Mouse (Mus musculus): ENCODE data around the gene Rnaseh2c. TPM values are rescaled to one million over a fixed set of nuclear protein-coding genes. Genes with fewer than 3 reads are reported as not detected.

Gene Rnaseh2c
- polyA plus RNA-seq, 1 experiment from 2014 or later: 126 TPM

DNA sequence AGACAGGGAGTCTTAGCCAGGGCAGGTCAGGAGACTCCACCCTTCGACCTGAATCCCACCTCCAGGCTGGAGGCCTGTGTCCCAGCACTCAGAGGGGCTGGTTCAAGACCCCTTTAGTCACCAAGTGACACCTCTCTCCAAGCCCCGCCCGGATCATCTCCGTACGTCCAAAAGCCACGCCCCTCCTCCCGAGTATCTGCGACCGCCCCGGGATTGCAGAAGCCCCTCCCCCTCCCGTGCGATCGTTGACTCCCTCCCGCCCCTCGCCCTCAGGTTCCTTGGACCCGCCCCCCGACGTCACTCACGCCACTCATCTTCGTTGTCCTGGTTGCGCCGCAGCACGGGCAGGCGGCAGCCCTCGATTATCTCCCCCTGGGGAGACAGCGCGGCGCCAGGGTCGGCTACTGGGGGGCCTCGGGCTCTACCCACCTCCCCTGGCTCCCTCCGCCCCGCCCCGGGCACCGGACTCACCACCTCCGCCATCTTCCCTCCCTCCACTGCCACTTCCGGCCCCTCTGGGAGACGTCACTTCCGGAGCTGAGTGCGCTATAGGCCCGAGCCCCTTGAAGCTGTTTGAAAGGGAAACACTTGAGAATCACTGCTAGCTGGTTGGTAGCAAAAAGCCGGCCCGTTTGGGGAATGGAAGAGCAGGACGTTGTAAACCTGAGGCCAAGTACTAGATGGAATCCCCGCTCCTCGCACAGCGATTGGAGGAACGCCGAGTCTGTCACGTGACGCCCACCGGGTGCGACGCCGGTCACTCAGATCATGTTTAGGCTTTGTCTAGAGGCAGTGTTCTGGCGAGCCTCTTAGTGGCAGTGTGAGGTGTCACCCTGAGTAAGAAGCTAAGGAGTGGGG lies 8.1 kb downstream of the Rnaseh2c start, which contains the start of gene Kat5:
Gene Kat5, minus strand, starts transcription at position 691 of the 858 bp plus-strand sequence.
- Histone ChIP-seq H3K27ac (replicated peaks) (peak within 1 kb of the TSS; percentile 99), H3K27me3 (no peaks in the 10 kb centered on the region), H3K4me3 (replicated peaks) (peak within 1 kb of the TSS; percentile 81), H3K36me3 (peaks cover 38% of the 10 kb centered on the region), H3K4me2 (replicated peaks) (peak within 1 kb of the TSS; percentile 63), H3K4me1 (peaks cover 25% of the 10 kb centered on the region), H3K9ac (peak within 1 kb of the TSS; percentile 86), H3K9me3 (replicated peaks) (no peaks in the 10 kb centered on the region)
- under 1% methylated on average over 55 of the region's 55 CpGs for WGBS
- peak; percentile 91 for ATAC-seq (ENCODE audit: insufficient number of reproducible peaks, low FRiP score, low TSS enrichment, low read depth)

DNA sequence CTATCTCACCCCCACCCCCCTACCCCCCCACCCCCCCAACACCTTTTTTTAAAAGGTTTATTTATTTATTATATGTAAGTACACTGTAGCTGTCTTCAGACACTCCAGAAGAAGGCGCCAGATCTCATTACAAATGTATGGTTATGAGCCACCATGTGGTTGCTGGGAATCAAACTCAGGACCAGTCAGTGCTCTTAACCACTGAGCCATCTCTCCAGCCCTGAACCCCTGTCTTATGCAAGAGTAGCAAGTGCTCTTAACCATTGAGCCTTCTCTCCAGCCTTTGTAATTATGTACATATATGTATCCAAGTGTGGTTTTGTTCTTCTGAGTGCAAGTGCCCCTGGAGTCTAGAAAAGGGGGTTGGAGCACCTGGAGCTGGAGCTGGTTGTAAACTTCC lies 10.3 kb downstream of the Rnaseh2c start:
- no peak overlapping the region for H3K27ac ChIP-seq (replicated peaks)

DNA sequence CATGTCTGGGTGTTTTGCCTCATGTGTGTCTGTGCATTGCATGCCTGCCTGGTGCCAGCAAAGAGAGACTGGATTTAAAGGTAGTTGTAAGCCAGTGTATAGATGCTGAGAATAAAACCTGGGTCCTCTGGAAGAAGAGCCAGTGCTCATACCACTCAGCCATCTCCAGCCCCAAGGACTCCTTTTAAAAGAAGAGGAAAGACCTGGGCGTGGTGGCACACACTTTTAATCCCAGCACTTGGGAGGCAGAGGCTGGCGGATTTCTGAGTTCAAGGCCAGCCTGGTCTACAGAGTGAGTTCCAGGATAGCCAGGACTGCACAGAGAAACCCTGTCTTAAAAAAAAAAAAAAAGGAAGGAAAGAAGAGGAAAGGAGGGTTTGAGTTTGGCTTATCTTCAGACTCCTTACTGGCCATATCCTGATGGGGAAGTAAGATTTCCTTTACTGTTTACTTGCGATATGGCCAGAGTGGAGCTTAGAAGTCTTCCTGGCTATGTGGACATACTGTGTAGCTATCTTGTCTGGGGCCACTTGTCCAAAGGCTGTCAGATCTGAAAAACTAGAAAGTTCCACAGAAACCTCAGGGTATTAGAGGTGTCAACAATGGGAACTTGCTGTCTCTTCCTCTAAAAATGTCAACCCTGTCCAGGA lies 11.2 kb downstream of the Rnaseh2c start:
- peaks cover 20% of the 10 kb centered on the region for H3K4me1 ChIP-seq
- peaks cover 8% of the 10 kb centered on the region for H3K36me3 ChIP-seq
- H3K4me3 ChIP-seq (replicated peaks): no peak overlapping the region
- no peak overlapping the region for H3K27ac ChIP-seq (replicated peaks)
- no peak overlapping the region for H3K9ac ChIP-seq
- WGBS: 71% methylated on average over 3 of the region's 3 CpGs
- no peak for ATAC-seq (ENCODE audit: insufficient number of reproducible peaks, low FRiP score, low TSS enrichment, low read depth)
- no peak overlapping the region for H3K4me2 ChIP-seq (replicated peaks)
- no peaks in the 10 kb centered on the region for H3K27me3 ChIP-seq
- H3K9me3 ChIP-seq (replicated peaks): no peaks in the 10 kb centered on the region

More for the DNA sequence above, 10.3 kb downstream of the Rnaseh2c start:
- H3K4me3 ChIP-seq (replicated peaks): no peak overlapping the region
- peaks cover 25% of the 10 kb centered on the region for H3K4me1 ChIP-seq
- ATAC-seq (ENCODE audit: insufficient number of reproducible peaks, low FRiP score, low TSS enrichment, low read depth): no peak
- no peak overlapping the region for H3K4me2 ChIP-seq (replicated peaks)
- H3K9me3 ChIP-seq (replicated peaks): no peaks in the 10 kb centered on the region
- no peak overlapping the region for H3K9ac ChIP-seq
- no peaks in the 10 kb centered on the region for H3K27me3 ChIP-seq
- 70% methylated on average over 1 of the region's 1 CpGs for WGBS
- peaks cover 17% of the 10 kb centered on the region for H3K36me3 ChIP-seq

DNA sequence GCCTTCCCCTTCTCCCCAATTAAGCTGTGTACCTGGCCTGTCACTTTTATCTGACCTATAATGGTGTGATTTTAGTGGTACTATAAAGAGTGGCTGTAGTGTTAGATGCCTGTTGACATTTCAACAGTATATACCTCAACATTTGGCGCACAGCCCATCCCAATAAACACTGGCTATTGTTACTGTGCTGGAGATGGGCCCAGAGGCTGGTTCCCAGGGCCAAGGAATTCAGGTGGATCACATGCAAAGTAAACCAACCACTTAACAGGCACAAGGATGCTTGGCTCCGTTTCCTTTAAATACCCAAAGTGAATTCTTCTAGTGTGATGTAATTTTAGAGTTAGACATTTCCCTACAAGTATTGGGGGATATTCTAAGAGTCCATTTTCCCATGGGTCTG lies 13.3 kb downstream of the Rnaseh2c start:
- WGBS: 62% methylated on average over 2 of the region's 2 CpGs
- no peak for ATAC-seq (ENCODE audit: insufficient number of reproducible peaks, low FRiP score, low TSS enrichment, low read depth)
- no peaks in the 10 kb centered on the region for H3K9me3 ChIP-seq (replicated peaks)
- H3K9ac ChIP-seq: no peak overlapping the region
- H3K4me3 ChIP-seq (replicated peaks): no peak overlapping the region
- H3K4me1 ChIP-seq: peaks cover 5% of the 10 kb centered on the region
- H3K27ac ChIP-seq (replicated peaks): no peak overlapping the region
- H3K36me3 ChIP-seq: no peaks in the 10 kb centered on the region
- no peaks in the 10 kb centered on the region for H3K27me3 ChIP-seq
- no peak overlapping the region for H3K4me2 ChIP-seq (replicated peaks)

DNA sequence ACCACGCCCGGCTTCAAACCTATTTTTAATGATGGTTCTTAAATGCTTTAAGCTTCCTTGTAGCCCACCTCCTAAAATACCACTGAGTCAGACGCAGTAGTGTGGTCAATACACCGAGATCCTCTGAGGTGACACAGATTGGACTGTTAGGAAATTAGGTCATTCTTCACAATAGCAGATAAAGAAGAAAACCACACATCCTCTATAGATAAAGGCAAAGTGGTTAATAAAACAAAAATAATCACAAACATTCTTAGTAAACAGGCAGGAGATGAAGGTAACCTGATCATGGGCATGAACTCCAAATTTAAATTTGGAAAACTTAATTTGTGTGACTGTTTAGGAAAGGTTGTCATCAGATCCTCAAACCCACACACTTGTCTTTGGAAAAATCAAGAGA lies 18.3 kb downstream of the Rnaseh2c start:
- H3K9me3 ChIP-seq (replicated peaks): no peaks in the 10 kb centered on the region
- 84% methylated on average over 4 of the region's 4 CpGs for WGBS
- ATAC-seq (ENCODE audit: insufficient number of reproducible peaks, low FRiP score, low TSS enrichment, low read depth): no peak

DNA sequence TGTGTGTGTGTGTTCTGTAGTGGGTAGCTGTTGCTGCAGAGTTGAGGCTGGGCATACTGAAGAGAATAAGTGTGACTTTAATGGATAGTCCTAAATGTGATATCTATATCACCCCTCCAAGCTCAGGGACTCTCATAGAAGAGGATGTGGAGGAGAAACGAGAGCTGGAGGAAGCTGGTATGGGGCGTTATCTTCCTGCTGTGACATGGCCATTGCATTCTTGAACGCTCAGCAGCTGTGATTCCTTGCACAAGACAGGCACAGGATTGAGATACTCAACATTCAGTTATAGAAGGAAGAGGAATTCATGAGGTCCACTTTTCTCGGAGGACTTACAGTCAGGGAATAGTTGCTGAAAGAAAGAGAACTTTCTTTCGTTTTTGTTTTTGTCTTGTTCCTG lies 20.2 kb downstream of the Rnaseh2c start:
- WGBS: 79% methylated on average over 5 of the region's 5 CpGs
- Histone ChIP-seq H3K27me3 (no peaks in the 10 kb centered on the region), H3K9ac (no peak overlapping the region), H3K4me2 (replicated peaks) (no peak overlapping the region), H3K9me3 (replicated peaks) (no peaks in the 10 kb centered on the region), H3K27ac (replicated peaks) (no peak overlapping the region), H3K36me3 (no peaks in the 10 kb centered on the region), H3K4me1 (no peaks in the 10 kb centered on the region), H3K4me3 (replicated peaks) (no peak overlapping the region)
- no peak for ATAC-seq (ENCODE audit: insufficient number of reproducible peaks, low FRiP score, low TSS enrichment, low read depth)

More for the DNA sequence above, 18.3 kb downstream of the Rnaseh2c start:
- H3K4me2 ChIP-seq (replicated peaks): no peak overlapping the region
- H3K4me1 ChIP-seq: no peaks in the 10 kb centered on the region
- H3K27ac ChIP-seq (replicated peaks): no peak overlapping the region
- H3K36me3 ChIP-seq: no peaks in the 10 kb centered on the region
- H3K9ac ChIP-seq: no peak overlapping the region
- no peak overlapping the region for H3K4me3 ChIP-seq (replicated peaks)
- no peaks in the 10 kb centered on the region for H3K27me3 ChIP-seq

DNA sequence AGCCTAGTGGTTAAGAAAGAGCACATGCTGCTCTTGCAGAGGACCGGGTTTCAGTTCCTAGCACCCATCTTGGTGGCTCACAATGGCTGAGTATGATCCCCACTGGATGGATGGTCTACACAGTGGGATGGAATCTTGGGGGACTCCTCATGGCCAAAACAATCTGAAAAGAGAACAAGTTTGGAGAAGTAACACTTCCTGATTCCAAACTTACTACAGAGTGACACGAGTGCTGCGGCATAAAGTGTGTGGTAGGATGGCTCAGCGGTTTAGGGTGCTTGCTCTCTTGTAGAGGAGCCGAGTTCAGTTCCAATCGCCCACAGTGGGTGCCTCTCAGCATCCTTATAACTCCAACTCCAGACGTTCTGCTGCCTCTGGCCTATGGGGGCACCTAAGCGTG lies 23.6 kb downstream of the Rnaseh2c start:
- WGBS: 84% methylated on average over 8 of the region's 8 CpGs
- Histone ChIP-seq H3K36me3 (no peaks in the 10 kb centered on the region), H3K4me1 (no peaks in the 10 kb centered on the region), H3K4me2 (replicated peaks) (no peak overlapping the region), H3K9me3 (replicated peaks) (no peaks in the 10 kb centered on the region), H3K9ac (no peak overlapping the region), H3K27ac (replicated peaks) (no peak overlapping the region), H3K4me3 (replicated peaks) (no peak overlapping the region), H3K27me3 (no peaks in the 10 kb centered on the region)
- no peak for ATAC-seq (ENCODE audit: insufficient number of reproducible peaks, low FRiP score, low TSS enrichment, low read depth)

DNA sequence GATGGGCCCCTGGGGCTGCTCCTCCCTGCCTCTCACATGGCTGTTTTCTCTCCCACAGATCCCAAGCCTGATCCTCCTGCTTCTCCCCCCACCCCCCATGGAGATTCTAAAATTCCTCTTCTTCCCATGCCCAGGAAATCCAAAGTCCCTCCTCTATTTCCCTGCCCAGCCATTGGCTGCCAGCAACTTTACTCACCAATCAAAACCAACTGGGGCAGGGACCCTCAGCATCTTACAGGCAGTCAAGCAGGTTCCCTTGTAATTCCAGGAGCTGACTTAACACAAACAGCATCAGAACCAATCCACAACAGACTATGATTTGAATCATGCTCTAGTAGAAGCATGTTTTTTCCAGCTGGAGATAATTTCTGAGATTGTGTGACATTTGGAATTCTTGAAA lies 28.2 kb downstream of the Rnaseh2c start:
- Histone ChIP-seq H3K4me1 (no peaks in the 10 kb centered on the region), H3K4me3 (replicated peaks) (no peak overlapping the region), H3K9ac (no peak overlapping the region), H3K27me3 (no peaks in the 10 kb centered on the region), H3K9me3 (replicated peaks) (no peaks in the 10 kb centered on the region), H3K36me3 (no peaks in the 10 kb centered on the region), H3K4me2 (replicated peaks) (no peak overlapping the region), H3K27ac (replicated peaks) (no peak overlapping the region)
- no peak for ATAC-seq (ENCODE audit: insufficient number of reproducible peaks, low FRiP score, low TSS enrichment, low read depth)

DNA sequence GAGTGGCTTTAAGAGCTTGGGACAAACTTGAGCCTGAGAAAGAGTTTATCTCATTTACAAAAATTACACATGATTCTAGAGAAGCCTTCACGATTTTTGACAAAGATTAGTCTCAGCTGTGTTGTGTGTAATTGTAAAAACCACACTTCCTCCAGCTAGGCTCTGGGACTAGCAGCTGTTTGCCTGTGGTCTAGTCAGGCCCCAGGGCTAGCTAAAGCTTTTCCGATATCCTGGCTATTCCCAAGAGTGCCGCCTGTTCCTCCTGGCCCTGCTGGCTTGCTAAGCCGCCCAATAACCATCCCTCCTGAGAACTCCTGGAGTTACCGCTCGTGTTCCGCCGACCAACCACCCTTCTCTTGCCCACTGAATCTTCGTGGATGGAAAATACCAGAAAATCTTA lies 30.4 kb downstream of the Rnaseh2c start:
- no peak for ATAC-seq (ENCODE audit: insufficient number of reproducible peaks, low FRiP score, low TSS enrichment, low read depth)

DNA sequence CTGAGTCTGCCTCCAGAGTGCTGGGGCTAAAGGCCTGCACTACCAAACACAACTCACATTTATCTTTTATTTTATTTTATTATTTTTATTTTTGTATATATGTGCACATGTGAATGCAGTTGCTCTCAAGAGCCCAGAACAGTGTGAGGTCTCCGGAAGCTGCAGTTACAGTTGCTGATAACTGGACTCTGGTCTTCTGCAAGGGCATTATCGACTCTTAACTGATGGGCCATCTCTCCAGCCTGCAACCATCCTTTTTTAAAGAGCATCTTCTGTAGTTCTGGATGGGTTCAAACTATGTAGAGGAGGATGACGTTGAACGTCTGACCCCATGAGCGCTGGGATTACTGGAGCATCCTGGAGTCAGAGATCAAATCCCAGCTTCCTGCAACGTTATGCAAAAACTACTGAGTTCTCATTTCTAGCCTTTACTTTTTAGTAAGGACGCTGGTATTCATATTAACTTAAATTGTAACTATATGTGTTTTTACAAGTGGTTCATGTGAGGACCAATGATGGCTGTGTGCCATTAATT lies 34.4 kb downstream of the Rnaseh2c start:
- Histone ChIP-seq H3K9ac (no peak overlapping the region), H3K27ac (replicated peaks) (no peak overlapping the region), H3K27me3 (no peaks in the 10 kb centered on the region), H3K4me3 (replicated peaks) (no peak overlapping the region), H3K9me3 (replicated peaks) (no peaks in the 10 kb centered on the region), H3K36me3 (peaks cover 24% of the 10 kb centered on the region), H3K4me1 (peaks cover 19% of the 10 kb centered on the region), H3K4me2 (replicated peaks) (no peak overlapping the region)
- ATAC-seq (ENCODE audit: insufficient number of reproducible peaks, low FRiP score, low TSS enrichment, low read depth): no peak
- WGBS: 79% methylated on average over 7 of the region's 7 CpGs

More for the DNA sequence above, 30.4 kb downstream of the Rnaseh2c start:
- Histone ChIP-seq H3K27ac (replicated peaks) (no peak overlapping the region), H3K4me2 (replicated peaks) (no peak overlapping the region), H3K4me3 (replicated peaks) (no peak overlapping the region), H3K9ac (no peak overlapping the region), H3K4me1 (peaks cover 8% of the 10 kb centered on the region), H3K27me3 (no peaks in the 10 kb centered on the region), H3K36me3 (no peaks in the 10 kb centered on the region), H3K9me3 (replicated peaks) (no peaks in the 10 kb centered on the region)
- 62% methylated on average over 9 of the region's 9 CpGs for WGBS

DNA sequence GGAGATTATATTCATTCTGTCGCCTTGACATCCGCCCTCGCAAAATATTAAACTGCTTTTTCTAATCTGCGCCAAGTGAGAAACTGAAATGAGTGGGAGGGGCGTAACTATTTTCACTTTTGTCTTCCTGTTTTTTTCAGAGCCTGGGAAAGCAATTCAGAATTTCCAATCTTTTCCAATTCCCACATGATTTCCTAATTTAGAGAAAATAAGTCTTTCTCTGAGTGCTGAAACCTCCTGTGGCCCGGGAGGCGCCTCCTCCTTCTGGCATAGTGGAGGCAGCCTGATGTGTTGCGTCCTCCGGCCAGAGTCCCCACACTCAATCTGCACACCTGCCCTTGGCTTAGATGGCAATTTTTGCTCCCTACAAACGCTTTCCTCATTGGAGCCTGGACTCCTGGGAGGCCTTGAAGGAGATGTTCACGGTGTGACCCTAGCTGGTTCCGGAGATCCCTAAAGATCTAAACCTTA lies 34.9 kb downstream of the Rnaseh2c start:
- peak overlapping the region; percentile 74 for H3K4me2 ChIP-seq (replicated peaks)
- H3K27me3 ChIP-seq: no peaks in the 10 kb centered on the region
- H3K9me3 ChIP-seq (replicated peaks): no peaks in the 10 kb centered on the region
- peaks cover 29% of the 10 kb centered on the region for H3K36me3 ChIP-seq
- peak overlapping the region; percentile 84 for H3K27ac ChIP-seq (replicated peaks)
- peak overlapping the region; percentile 60 for H3K4me3 ChIP-seq (replicated peaks)
- 42% methylated on average over 12 of the region's 12 CpGs for WGBS
- 0 out of 2 replicates have a peak, but pooled peaks have one; percentile 3 for ATAC-seq (ENCODE audit: insufficient number of reproducible peaks, low FRiP score, low TSS enrichment, low read depth)
- peaks cover 19% of the 10 kb centered on the region for H3K4me1 ChIP-seq
- peak overlapping the region; percentile 64 for H3K9ac ChIP-seq
